Mouse (Mus musculus): ENCODE results near the gene Gm21863. TPM values are rescaled to one million over a fixed set of nuclear protein-coding genes. Genes with fewer than 3 reads are reported as not detected.

Gene Gm21863
- polyA plus RNA-seq (2021; fragmentation: Nextera tagmentation): not detected in 2 replicates
- long read RNA-seq, experiment 1: 0 reads
- long read RNA-seq, experiment 2: 0 reads

GRCm38 (mm10) chr12:19953869-19954555 is at the start of gene Gm21863:
Gene Gm21863 (plus strand): TSS chr12:19954505.

